Mouse (Mus musculus) R1 (cell line): ENCODE results near the gene Prss33.
A peak's percentile ranks its signal among the peaks of the same experiment; 100 is the strongest.

Experiments
- DNase-seq: peaks from one replicate; pipeline ENCODE4 v3.0.0-alpha.2; 2018; ENCODE audit warnings: low read depth, low spot score

The Prss33 gene

DNA sequence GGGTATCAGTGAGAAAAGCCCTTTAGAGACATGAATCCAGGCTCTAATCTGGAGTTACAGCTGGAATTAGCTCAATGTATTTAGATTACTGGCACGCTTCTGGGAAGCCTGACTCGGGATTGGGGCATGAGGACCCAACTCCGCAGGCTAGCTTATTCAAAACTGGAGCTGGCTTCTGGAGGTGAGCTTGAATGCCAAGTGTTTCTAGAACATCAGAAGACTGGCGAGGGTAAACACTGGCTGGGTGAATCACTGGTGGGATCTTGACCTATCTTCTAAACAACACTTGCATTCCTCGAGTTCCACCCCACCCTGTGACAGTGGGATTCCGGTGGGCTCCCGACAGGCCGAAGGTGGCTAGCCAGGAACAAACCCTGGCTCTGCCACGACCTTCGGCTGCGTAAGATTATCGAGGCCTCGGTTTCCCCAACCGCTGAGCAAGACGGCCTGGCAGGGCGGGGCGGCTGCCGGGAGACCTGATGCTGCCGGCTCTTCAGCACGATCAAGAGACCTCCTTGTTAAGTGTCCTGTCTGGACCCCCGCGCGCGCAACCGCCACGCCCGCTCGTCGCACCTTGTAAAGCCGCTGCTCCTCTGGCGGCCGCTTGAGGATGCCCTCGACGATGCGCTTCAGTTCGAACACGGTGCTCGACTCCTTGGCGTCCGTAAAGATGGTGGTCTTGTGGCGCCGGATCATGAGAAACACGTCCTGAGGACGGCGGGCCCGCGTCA lies 7.4 kb downstream of the Prss33 start:
- DNase-seq: peak; percentile 86

DNA sequence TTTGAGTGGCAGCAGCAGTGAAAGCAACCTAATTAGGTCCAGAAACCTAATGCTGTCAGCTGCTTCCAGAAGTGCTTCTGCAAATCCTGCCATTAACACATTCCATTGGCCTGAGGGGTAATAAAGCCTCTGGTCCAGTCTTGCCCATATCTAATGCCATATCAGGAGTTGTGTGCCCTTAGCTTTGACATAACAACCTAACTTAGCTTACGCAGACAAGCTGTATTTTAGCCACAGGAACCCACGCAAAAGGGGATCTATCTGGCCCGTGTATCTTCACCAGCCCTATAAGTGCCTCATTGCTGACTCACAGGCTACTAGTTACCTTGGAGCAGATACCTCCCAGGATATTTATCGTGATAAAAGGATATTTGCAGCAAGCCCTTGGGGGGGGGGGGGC lies 10.3 kb downstream of the Prss33 start:
- no peak for DNase-seq

DNA sequence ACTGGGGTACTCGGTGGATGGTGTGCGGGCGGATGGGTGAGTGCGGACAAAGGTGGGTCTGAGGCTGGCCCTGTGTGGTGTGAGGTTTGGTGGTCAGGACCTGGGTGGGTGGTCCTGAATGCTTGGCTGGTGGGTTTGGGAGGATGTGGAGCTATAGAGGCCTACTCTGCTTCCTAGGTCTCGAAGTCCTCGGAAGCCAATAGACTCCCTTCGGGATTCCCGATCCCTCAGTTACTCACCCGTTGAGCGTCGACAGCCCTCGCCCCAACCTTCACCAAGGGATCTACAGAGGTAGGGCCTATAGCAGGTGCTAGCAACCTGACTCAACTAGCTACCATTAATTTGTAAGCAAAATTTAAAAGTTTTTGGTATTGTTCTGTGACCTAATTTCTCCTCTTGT lies 12.2 kb downstream of the Prss33 start:
- no peak for DNase-seq

DNA sequence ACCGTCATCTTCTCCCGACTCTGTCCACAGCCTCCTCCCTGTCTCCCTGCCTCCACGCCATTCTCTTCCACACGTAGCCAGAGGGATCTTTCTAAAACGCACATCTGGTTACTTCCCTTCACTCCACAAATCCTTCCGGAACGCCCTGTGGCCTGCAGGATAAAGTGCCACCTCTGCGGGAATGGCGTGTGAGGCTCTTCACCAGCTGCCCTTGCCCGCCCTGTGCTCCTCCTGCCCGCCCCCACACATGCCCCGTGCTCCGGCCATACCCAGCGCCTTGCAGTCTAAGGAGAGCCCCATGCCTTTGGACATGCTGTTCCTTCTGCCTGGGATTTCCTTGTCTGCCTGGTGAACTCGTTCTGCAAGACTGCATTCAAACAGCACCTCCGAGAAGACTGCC lies 12.8 kb downstream of the Prss33 start:
- no peak for DNase-seq

DNA sequence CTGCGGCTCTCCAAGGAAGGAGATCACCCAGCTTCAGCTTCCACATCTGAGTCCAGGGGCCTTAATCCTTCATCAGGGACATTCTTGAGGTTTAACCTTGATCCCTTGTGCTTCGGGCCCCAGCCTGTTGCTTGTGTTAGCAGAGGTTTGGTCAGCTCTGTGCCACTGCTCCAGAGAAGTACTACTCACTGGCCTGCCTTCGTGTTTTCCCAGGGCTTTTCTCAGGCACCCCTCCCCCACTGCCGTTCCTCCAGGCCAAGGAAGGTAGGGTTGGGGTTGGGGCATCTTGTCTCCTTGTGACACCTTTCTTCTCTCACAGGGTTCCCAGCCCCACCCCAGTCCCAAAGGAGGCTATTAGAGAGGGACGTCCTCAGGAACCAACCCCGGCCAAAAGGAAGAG lies 13.8 kb downstream of the Prss33 start:
- peak; percentile 52 for DNase-seq

DNA sequence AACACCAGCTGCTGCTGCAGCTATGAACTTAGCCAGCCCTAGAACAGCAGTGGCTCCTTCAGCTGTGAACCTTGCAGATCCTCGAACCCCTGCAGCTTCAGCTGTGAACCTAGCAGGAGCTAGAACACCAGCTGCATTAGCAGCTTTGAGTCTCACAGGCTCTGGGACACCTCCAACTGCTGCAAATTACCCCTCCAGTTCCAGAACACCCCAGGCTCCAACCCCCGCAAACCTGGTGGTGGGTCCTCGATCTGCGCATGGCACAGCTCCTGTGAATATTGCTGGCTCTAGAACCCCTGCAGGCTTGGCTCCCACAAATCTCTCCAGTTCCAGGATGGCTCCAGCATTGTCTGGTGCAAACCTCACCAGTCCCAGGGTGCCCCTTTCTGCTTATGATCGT lies 15.1 kb downstream of the Prss33 start:
- DNase-seq: no peak

DNA sequence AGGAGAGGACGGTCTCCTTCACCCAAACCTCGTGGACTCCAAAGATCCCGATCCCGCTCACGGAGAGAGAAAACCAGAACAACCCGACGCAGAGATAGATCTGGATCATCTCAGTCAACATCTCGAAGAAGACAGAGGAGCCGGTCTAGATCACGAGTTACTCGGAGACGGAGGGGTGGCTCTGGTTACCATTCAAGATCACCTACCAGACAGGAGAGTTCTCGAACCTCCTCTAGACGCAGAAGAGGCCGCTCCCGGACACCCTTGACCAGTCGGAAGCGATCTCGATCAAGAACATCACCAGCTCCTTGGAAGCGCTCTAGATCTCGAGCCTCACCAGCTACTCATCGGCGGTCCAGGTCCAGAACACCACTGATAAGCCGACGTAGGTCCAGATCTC lies 16.6 kb downstream of the Prss33 start:
- no peak for DNase-seq

DNA sequence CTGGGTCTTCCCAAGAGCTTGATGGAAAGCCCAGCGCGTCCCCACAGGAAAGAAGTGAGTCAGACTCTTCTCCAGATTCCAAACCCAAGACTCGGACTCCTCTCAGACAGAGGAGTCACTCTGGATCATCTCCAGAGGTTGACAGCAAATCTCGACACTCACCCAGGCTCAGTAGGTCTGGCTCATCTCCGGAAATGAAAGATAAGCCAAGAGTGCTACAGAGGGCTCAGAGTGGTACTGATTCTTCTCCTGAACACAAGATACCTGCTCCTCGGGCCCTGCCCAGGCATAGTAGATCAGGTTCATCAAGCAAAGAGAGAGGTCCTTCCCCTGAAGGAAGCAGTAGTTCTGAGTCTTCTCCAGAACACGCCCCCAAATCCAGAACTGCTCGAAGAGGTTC lies 17.3 kb downstream of the Prss33 start:
- DNase-seq: no peak

DNA sequence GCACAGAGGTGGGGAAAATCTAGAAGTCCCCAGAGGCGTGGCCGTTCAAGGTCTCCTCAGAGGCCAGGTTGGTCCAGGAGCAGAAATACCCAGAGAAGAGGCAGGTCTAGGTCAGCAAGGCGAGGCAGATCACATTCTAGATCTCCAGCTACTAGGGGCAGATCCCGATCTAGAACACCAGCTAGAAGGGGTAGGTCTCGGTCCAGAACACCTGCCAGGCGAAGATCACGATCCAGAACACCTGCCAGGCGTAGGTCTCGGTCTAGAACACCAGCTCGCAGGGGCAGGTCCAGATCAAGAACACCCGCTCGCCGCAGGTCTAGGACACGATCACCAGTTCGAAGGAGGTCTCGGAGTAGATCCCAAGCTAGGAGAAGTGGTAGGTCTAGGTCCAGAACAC lies 20.2 kb downstream of the Prss33 start:
- DNase-seq: no peak

DNA sequence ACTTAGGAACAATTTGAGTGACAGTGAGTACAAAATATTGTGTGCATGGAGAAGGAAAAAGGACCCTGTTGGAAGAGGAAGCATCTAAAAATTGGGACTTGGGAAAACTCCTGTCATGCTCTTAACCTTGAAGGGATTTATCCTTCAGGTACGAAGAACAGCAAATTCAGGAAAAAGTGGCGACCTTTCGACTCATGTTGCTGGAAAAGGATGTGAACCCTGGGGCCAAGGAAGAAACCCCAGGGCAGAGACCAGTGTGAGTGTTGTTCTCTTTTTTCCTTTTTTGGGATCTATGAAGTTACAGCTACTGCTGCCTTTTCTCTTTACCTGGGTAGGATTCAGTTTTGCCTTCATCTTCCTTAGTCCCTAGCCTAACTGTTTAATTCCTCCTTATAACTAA lies 27.9 kb downstream of the Prss33 start:
- no peak for DNase-seq

DNA sequence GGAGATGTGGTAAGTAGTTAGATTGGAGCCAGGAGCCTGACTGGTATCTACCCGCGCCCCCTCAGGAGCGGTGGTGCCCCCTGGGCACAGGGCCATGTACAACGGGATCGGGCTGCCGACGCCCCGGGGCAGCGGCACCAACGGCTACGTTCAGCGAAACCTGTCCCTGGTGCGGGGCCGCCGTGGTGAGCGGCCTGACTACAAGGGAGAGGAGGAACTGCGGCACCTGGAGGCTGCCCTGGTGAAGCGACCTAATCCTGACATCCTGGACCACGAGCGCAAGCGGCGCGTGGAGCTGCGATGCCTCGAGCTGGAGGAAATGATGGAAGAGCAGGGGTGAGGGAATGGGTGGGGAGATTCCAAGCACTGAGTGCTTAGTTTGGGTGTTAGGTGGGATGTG lies 29.0 kb downstream of the Prss33 start:
- peak; percentile 73 for DNase-seq

DNA sequence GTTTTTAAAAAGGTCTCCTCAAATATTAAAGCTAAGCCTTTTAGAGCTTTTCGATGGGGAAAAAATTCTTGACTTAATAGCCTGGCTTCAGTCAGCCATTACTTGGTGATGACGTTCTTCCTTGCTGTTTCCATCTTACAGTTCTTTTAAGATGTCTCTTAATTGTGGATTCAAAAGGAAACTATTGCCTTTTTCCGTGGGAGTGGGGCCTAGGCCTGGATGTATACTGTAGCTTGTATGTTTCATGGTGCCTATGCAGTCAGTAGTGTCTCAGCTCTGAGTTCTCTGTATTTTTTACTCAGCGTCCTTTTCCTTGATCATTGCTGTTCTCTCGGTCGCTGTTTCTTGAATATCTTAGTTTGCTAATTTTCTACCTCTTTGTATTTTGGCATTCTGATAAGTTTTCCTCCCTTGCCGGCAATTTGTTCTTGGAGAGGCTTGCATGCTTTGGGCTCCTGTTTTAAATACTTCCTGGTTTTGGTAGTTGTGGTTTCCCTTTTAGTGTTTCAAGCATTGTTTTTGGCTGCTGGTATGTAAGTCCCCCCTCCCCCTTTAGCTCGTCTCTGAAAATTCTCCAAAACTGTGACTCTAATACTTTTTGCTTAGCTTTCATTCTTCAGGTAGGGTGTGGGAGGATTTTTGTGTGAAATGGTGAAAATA lies 31.3 kb downstream of the Prss33 start:
- DNase-seq: no peak

DNA sequence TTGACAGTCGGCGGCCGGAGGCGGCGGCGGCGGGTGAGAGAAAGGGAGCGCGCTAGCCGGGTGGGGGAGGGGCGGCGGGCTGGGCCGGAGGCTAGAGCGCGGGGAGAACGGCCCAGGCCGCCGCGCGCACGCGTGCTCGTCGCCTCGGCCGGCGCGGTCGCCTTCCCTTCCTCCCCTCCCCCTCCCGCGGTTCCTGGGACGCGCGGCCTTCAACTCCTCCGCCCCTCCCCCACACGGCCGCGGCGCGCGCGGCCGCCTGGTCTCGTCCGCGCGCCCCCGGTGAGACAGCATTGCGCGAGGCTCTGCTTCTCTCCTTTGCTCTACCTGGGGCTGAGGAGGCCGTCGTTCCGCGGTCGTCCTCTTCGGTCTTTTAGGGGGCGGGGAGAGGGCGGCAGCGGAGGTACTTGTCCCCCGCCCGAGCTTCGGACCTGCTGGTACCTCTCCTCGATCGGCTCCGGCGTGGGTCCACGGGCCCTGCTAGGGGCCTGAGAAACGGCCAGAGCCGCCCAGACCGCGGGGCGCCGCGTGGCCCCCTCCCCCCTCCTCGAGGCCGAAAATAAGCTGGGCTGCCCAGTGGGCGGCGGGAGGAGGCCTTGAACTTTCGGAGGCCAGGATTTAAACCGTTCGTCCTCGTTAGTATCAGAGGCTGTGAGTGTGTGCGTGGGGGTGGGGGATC lies 32.4 kb downstream of the Prss33 start:
- peak; percentile 91 for DNase-seq

DNA sequence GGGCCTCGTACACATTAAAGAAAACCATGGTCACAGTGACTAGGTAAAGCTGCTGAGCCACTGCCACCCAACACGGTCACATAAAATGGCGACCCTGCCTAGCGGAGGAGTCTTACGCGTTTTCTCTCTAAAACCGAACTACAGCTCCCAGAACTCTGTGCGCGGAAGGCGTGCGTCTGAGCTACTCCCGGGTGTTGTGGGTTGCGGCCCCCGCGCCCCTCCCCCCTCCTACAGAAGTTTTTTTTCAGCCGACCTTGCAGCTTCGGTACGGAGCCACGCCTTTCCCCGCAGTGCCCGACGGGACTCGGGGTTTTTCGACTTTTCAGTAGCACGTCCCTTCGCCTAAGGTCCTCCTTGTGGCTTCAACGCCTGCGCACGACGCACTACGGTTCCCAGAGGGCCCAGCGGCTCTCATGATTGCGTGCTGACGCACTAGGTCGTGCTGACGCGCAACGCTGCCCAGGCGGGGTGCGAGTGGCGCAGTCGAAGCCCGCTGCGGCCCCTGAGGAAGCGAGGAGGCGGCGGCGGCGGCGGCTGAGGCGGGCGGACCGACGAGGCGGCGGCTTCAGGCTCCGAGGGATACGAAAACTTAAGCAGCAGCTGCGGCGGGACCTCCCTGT lies 33.0 kb downstream of the Prss33 start:
- DNase-seq: peak; percentile 100

DNA sequence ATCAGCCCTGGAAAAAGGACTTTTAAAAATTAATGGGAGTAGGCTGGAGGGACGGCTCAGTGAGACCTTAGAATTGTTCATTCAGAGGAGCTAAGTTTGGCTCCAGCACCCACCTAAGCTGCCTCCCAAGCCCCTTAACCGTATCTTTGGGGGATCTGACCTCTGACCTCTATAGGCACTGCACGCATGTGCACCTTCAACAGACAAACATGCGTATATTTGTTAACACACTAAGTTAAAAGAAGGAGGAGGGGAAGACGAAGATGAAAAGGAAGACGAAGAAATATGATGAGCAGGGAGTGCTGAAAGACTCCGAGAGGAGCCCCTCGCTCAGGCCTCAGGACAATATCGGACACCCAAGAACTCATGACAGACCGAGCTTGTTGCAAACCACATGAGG lies 34.2 kb downstream of the Prss33 start:
- no peak for DNase-seq

DNA sequence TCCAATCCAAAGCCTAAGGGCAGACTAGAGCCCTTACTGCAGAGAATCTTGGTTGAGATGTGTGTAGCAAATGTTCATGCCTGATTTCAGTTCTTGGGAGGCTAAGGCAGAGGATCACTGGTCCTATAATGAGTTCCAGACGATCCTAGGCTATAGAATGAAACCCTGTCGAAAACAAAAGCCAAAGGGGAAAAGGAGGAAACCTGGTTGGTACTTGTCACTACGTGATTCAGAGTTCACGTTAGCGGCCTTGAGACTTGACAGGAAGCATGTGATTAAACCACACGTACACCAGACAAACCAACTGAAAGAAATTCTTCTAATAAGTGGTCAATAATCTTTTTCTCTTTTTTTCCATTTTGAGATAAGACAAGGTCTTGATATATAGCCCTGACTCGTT lies 38.5 kb downstream of the Prss33 start:
- no peak for DNase-seq

DNA sequence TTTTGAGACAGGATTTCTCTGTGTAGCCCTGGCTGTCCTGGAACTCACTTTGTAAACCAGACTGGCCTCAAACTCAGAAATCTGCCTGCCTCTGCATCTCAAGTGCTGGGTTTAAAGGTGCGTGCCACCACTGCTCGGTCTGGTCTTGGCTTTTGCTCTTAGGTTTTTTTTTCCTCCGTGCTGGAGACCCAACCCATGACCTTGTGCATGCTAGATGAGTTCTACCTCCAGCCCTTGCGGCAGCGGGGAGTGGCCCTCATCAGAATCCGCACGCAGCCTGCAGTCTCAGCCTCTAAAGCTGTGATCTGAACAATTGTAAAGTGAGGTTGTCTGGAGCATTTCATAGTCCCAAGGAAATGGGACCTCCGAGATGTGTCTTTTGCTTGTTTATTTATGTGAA lies 40.5 kb downstream of the Prss33 start:
- peak; percentile 52 for DNase-seq

DNA sequence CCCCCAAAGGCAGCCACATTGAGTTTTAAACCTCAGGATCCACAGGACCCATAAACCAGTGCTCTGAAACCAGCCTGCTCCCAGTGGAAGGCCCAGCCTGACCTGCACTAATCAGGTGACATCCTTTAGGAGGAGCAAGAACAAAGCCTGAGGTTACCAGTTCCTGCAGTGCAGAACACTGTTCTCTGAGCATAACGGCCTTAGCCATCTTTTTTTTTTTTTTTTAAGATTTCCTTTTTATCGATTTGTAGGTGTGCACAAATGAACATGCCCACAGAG lies 44.8 kb downstream of the Prss33 start:
- no peak for DNase-seq

DNA sequence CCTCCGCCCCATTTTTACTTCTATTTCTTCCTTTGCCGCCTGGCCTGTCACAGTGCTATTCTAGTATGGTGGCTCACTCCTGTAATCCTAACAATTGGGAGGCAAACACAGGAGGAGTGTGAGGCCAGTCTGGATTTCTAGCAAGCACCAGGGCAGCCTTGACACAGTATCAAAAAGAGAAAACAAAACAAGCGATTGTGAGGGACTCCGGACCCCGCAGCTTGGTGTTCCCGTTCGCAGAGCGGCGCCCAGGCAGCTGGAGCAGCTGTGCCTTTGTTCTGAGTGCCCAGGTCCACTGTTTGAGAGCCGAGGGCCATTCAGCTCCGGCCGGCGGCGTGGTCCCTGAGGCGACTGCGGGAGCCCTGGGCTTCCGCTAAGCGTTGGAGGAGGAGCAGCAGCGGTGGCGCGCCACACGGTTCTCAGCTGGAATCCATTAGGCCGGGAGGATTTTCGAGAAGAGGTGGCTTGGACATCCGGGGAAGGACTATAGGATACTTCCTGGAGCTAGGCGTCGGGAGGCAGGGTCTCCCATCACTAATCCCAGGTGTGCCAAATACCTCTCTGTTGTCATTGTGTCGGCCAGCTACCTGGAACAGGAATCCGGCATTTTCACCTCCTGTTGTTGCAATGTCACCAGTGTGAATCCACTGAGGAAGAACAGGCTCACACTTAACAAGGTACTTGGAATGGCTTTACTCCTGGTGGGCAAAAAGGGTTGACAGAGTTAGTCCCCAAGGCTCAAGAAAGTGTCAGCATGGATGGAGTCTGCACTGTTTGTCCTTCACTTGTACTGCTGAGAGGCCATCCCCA lies 45.4 kb downstream of the Prss33 start, which contains the start of gene Srrm2:
Gene Srrm2 (plus strand): TSS at position 264 of the 810 bp plus-strand sequence.
- DNase-seq: peak; percentile 17

DNA sequence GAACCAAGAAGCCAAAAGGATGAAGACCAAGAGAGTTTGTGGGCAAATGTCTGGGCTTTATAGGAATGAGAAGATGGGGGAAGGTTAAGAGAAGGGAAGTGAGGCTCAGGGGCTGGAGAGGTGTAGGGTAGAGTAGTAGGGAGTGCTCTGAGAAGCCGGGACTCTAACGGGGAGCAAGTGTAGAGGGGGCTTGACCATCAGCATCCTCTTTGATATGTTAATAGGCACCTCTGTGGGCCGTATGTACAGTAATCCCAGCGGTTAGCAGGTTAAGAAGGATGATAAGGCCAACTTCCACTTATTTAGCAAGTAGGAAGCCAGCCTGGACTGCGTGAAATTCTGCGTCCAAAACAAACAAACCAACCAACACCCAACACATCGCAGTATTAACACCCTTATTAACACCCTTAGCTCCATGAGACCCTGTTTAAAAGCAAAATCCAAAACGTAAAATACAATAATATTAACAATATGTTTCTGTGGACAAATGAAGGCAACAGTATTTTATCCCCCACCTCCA lies 46.0 kb downstream of the Prss33 start:
- DNase-seq: peak; percentile 84

DNA sequence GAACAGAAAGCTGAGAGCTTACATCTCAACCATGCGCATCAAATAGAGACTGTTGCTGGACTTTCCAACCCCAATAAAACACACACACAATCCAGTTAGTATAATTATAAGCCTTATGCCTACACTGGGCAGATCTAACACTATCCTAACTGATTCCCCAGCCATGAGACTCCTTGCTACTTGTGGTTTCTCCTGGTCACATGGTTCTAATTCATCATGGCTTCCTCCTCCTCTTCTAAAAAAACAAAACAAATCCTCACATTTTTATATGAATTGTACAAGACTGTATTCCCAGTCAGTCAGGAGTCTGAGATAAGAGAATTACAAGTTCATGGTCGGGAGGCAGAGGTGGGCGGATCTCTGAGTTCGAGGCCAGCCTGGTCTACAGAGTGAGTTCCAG lies 46.9 kb downstream of the Prss33 start:
- no peak for DNase-seq

DNA sequence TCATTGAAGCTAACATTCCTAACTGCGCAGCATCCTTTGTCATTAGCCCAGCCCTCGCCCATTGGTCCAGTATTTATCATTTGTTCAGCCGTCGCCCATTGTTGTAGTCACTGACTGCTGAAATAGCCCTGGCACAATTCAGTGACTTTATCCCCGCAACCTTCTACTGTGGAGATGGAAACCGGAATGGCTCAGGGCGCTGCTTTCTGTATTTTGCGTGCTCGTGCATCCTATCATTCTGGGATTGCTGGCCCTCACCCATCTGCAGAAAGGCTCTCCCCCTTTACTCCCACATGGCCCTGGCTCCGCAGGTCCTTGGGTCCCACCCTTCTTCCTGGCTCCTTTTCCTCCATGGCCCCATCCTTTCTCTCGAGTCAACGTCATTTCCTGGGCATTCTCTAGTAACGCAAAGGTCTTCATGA lies 49.3 kb downstream of the Prss33 start:
- DNase-seq: no peak
